Mouse (Mus musculus) kidney, adult 11 months (tissue): ENCODE results near the gene Dlst.

Experiments used
- DNase-seq: peaks from one replicate; pipeline ENCODE4 v3.0.0; 2022

Gene Dlst

GRCm38 (mm10) chr12:85182898-85183297 lies 72.3 kb downstream of the Dlst start:
- DNase-seq: no peak

DNA sequence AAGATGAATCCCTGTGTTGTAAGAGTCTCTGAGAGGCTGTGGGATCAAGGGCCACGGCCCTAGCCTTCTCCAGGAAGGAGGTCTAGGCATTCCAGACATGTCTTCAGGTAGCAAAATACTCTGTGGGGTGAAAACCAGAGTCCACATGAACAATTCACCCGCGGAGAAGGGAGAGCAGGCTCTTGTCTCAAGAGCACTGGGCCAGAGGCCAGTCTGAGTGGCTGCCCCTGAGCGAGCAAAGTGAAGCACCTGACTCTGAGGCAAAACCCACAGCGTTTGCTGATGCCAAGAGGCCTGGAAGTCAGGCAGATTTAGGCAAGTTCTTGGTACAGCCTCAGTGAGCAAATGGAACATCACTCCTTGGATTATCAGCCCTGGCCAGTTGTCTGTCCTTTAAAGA lies 73.5 kb downstream of the Dlst start:
- no peak for DNase-seq
